Mouse (Mus musculus): ENCODE results near the gene Emid1. TPM values are rescaled to one million over a fixed set of nuclear protein-coding genes. Genes with fewer than 3 reads are reported as not detected.
A peak's percentile ranks its signal among the peaks of the same experiment; 100 is the strongest.

The Emid1 gene
- polyA plus RNA-seq, 1 experiment from 2014 or later: 13.1 TPM

- Histone ChIP-seq H3K27me3 (replicated peaks; ENCODE audit: low read depth, poor library complexity, severe bottlenecking) (peaks cover 51% of the 10 kb centered on the region), H3K4me1 (peaks cover 59% of the 10 kb centered on the region), H3K27ac (replicated peaks) (no peak overlapping the region; the same call in 1 of the 2 replicates), H3K9me3 (no peaks in the 10 kb centered on the region), H3K36me3 (replicated peaks) (no peaks in the 10 kb centered on the region), H3K4me3 (no peak overlapping the region)
- WGBS: 41% methylated on average over 10 of the region's 10 CpGs
- peak; percentile 35 for DNase-seq (ENCODE audit: low spot score)
Measured at GRCm38 (mm10) chr11:5154961-5155805, 3.1 kb upstream of the Emid1 start.

GRCm38 (mm10) chr11:5151247-5151630 lies 818 bp downstream of the Emid1 start:
- Histone ChIP-seq H3K4me3 (peak overlapping the region; percentile 75), H3K4me1 (peaks cover 68% of the 10 kb centered on the region), H3K27ac (replicated peaks) (peak overlapping the region; percentile 88; the same call in 1 of the 2 replicates), H3K36me3 (replicated peaks) (no peaks in the 10 kb centered on the region), H3K27me3 (replicated peaks; ENCODE audit: low read depth, poor library complexity, severe bottlenecking) (peaks cover 62% of the 10 kb centered on the region), H3K9me3 (no peaks in the 10 kb centered on the region)
- 22% methylated on average over 4 of the region's 4 CpGs for WGBS
- DNase-seq (ENCODE audit: low spot score): no peak

DNA sequence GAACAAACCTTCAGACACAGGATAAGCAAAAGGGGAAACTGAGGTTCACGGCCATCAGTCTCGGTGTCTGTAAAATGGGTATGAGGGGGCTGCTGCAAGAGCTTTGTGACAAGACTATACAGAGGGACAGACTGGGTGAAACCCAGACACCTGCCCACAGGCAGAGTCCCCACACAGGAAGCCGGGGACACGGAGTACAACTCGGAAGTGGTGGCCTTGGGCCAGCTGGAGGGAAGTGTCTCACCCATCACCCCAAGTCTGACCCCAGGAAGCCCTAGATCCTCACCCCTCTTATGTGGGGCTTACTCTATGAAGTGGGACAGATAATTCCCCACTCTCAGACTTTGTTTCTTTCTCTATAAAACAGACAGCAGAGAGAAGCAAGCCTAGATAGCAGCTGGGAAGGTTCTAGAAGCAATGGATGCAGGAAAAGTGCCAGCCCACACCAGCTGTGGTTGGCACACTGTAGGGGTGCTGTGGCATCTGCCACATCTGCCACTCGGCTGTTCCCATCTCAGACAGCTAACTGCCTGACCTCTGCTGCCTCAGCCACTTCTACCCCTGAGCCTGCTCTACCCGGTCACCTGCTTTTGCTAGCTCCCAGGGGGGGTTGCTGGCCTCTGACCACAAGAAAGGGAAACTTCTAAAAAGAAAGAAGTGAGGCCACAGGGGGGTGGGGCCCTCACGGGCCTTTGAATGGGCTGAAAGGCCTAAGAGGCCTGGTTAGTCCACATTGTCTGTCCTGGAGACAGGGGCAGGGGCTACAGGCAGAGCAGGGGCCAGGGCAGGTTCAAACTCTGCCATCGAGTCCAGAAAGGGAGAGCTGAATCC lies 1.4 kb downstream of the Emid1 start:
- DNase-seq (ENCODE audit: low spot score): no peak
- Histone ChIP-seq H3K27me3 (replicated peaks; ENCODE audit: low read depth, poor library complexity, severe bottlenecking) (peaks cover 62% of the 10 kb centered on the region), H3K27ac (replicated peaks) (no peak overlapping the region), H3K9me3 (no peaks in the 10 kb centered on the region), H3K4me3 (peak overlapping the region; percentile 75), H3K36me3 (replicated peaks) (no peaks in the 10 kb centered on the region), H3K4me1 (peaks cover 65% of the 10 kb centered on the region)
- WGBS: 57% methylated on average over 9 of the region's 9 CpGs

DNA sequence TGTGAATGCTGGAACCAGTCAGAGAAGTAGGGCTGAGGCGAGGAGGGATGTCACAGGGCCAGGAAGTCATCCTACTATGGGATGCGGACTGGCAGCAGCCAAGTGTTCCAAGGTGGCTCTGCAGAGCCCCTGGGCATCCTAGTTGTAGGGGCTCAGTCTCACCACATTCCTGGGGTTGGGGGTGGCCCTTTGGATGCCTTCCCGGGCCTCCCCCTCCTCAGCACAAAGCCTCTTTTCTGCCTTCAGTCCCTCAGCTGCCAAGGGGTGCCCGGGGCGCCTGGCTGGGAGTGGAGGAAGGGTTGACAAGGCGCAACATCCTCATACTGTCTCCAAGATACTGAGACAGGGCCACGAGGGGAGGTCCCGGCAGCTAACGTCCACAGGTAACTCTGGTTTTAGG lies 2.1 kb downstream of the Emid1 start:
- H3K27me3 ChIP-seq (replicated peaks; ENCODE audit: low read depth, poor library complexity, severe bottlenecking): peaks cover 61% of the 10 kb centered on the region
- peak overlapping the region; percentile 6; the same call in 1 of the 2 replicates for H3K4me3 ChIP-seq
- H3K4me1 ChIP-seq: peaks cover 61% of the 10 kb centered on the region
- H3K36me3 ChIP-seq (replicated peaks): no peaks in the 10 kb centered on the region
- H3K27ac ChIP-seq (replicated peaks): 0 out of 2 replicates have a peak overlapping the region, but pooled peaks have one; percentile 31
- H3K9me3 ChIP-seq: no peaks in the 10 kb centered on the region
- DNase-seq (ENCODE audit: low spot score): no peak
- WGBS: 75% methylated on average over 9 of the region's 9 CpGs

GRCm38 (mm10) chr11:5149249-5149648 lies 2.8 kb downstream of the Emid1 start:
- Histone ChIP-seq H3K27ac (replicated peaks) (0 out of 2 replicates have a peak overlapping the region, but pooled peaks have one; percentile 31), H3K36me3 (replicated peaks) (no peaks in the 10 kb centered on the region), H3K4me1 (peaks cover 54% of the 10 kb centered on the region), H3K9me3 (no peaks in the 10 kb centered on the region), H3K4me3 (no peak overlapping the region), H3K27me3 (replicated peaks; ENCODE audit: low read depth, poor library complexity, severe bottlenecking) (peaks cover 54% of the 10 kb centered on the region)
- DNase-seq (ENCODE audit: low spot score): no peak
- WGBS: 35% methylated on average over 7 of the region's 7 CpGs

- H3K9me3 ChIP-seq: no peaks in the 10 kb centered on the region
- peaks cover 20% of the 10 kb centered on the region for H3K27me3 ChIP-seq (replicated peaks; ENCODE audit: low read depth, poor library complexity, severe bottlenecking)
- peaks cover 34% of the 10 kb centered on the region for H3K4me1 ChIP-seq
- H3K4me3 ChIP-seq: no peak overlapping the region
- 60% methylated on average over 3 of the region's 3 CpGs for WGBS
- DNase-seq (ENCODE audit: low spot score): no peak
- no peaks in the 10 kb centered on the region for H3K36me3 ChIP-seq (replicated peaks)
- H3K27ac ChIP-seq (replicated peaks): no peak overlapping the region; the same call in 1 of the 2 replicates
Measured at GRCm38 (mm10) chr11:5145600-5145999, 6.5 kb downstream of the Emid1 start.

GRCm38 (mm10) chr11:5141965-5142364 lies 10.1 kb downstream of the Emid1 start:
- Histone ChIP-seq H3K27ac (replicated peaks) (no peak overlapping the region), H3K36me3 (replicated peaks) (no peaks in the 10 kb centered on the region), H3K9me3 (no peaks in the 10 kb centered on the region), H3K4me1 (peaks cover 22% of the 10 kb centered on the region), H3K4me3 (no peak overlapping the region), H3K27me3 (replicated peaks; ENCODE audit: low read depth, poor library complexity, severe bottlenecking) (no peaks in the 10 kb centered on the region)
- DNase-seq (ENCODE audit: low spot score): no peak
- 90% methylated on average over 2 of the region's 2 CpGs for WGBS

DNA sequence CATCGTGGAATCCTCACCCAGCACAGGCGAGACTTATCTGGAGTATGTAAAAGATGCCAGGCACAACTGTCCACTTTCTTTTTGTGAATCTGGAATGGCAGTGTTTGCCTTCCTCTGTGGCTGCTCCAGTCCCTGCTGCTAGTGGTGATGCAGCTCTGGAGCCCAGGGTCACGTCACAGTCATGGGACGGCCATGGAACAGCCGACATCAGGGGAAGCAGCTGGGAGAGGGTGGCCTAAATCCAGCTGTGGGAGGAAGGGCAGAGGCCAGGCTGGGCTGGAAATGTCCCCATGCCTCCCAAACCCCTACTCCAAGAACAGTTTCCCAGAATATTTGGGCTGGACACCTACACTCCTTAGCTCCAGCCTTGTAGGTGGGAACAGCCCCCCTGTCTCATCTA lies 10.8 kb downstream of the Emid1 start:
- no peak overlapping the region for H3K4me3 ChIP-seq
- H3K36me3 ChIP-seq (replicated peaks): no peaks in the 10 kb centered on the region
- WGBS: 81% methylated on average over 5 of the region's 5 CpGs
- no peak for DNase-seq (ENCODE audit: low spot score)
- no peaks in the 10 kb centered on the region for H3K27me3 ChIP-seq (replicated peaks; ENCODE audit: low read depth, poor library complexity, severe bottlenecking)
- no peaks in the 10 kb centered on the region for H3K9me3 ChIP-seq
- peaks cover 22% of the 10 kb centered on the region for H3K4me1 ChIP-seq
- peak overlapping the region; percentile 20; the same call in 1 of the 2 replicates for H3K27ac ChIP-seq (replicated peaks)

DNA sequence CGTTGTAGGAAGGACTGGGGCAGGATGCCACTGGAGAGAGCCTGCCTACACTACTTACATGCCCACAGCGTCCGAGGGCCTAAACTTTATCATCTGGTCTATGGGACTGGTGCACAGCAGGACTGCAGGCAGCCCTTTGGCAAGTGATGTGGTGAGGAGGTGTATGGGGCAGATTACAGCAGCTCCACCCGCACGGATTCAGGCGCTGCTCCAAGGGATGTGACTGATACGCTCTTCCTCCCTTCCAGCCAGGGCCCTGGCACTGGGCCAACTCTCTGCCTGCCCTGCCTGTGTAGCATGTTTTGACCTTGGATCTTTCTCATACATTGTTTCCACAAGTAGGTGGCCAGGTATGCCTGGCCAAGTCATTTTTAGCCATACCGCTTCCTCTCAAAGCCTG lies 11.4 kb downstream of the Emid1 start:
- no peak for DNase-seq (ENCODE audit: low spot score)
- Histone ChIP-seq H3K27ac (replicated peaks) (no peak overlapping the region), H3K9me3 (no peaks in the 10 kb centered on the region), H3K36me3 (replicated peaks) (no peaks in the 10 kb centered on the region), H3K4me1 (peaks cover 19% of the 10 kb centered on the region), H3K4me3 (no peak overlapping the region), H3K27me3 (replicated peaks; ENCODE audit: low read depth, poor library complexity, severe bottlenecking) (no peaks in the 10 kb centered on the region)
- WGBS: 78% methylated on average over 8 of the region's 8 CpGs

DNA sequence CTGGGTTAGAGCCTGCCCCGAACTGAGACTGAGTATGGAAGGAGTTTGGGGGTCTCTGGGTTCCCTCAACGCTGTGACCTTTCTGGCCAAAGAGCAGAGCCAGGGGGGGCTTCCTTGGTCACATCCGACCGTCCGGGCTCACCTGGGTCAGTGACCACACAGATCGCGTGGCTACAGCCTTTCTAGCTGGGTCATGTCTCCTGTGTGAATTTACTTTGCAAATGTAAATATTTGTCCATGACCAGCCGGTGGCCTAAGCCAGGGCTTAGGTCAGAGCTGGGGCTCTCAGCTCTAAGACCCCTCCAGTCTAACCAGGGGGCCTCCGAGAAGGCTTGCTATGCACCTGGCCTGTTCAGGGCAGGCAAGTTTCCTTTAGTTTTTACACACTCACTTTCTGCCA lies 12.7 kb downstream of the Emid1 start:
- H3K27ac ChIP-seq (replicated peaks): 0 out of 2 replicates have a peak overlapping the region, but pooled peaks have one; percentile 7
- DNase-seq (ENCODE audit: low spot score): no peak
- no peaks in the 10 kb centered on the region for H3K9me3 ChIP-seq
- H3K4me3 ChIP-seq: no peak overlapping the region
- H3K4me1 ChIP-seq: peaks cover 22% of the 10 kb centered on the region
- 74% methylated on average over 9 of the region's 9 CpGs for WGBS
- H3K27me3 ChIP-seq (replicated peaks; ENCODE audit: low read depth, poor library complexity, severe bottlenecking): 0 out of 2 replicates have a peak, but pooled peaks cover 4% of the 10 kb centered on the region
- H3K36me3 ChIP-seq (replicated peaks): no peaks in the 10 kb centered on the region

- Histone ChIP-seq H3K27ac (replicated peaks) (no peak overlapping the region), H3K36me3 (replicated peaks) (no peaks in the 10 kb centered on the region), H3K4me3 (no peak overlapping the region), H3K9me3 (no peaks in the 10 kb centered on the region), H3K4me1 (peaks cover 22% of the 10 kb centered on the region), H3K27me3 (replicated peaks; ENCODE audit: low read depth, poor library complexity, severe bottlenecking) (0 out of 2 replicates have a peak, but pooled peaks cover 4% of the 10 kb centered on the region)
- no peak for DNase-seq (ENCODE audit: low spot score)
- 92% methylated on average over 2 of the region's 2 CpGs for WGBS
Measured at GRCm38 (mm10) chr11:5138642-5139041, 13.4 kb downstream of the Emid1 start.

DNA sequence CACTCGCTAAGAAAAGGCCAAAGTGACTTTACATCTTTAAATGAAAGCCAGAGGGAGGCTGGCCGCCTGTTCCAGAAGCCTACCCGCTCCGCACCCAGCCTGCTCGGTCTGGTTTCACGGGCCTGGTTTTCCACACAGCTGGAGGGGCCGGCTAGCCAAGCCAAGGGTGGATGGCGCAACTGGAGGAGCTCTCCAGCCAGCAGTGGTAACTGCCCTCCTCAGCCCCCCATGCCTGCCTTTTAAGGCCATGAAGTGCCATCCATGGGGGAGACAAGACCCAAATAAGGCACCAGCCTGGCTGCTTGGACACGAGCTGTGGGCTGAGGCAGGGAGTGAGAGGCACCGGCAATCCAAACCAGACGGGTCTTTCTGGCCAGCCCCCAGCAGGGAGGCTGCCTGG lies 16.1 kb downstream of the Emid1 start:
- Histone ChIP-seq H3K4me3 (no peak overlapping the region), H3K27me3 (replicated peaks; ENCODE audit: low read depth, poor library complexity, severe bottlenecking) (0 out of 2 replicates have a peak, but pooled peaks cover 4% of the 10 kb centered on the region), H3K36me3 (replicated peaks) (no peaks in the 10 kb centered on the region), H3K27ac (replicated peaks) (0 out of 2 replicates have a peak overlapping the region, but pooled peaks have one; percentile 35), H3K4me1 (peaks cover 24% of the 10 kb centered on the region), H3K9me3 (no peaks in the 10 kb centered on the region)
- WGBS: 79% methylated on average over 11 of the region's 11 CpGs
- no peak for DNase-seq (ENCODE audit: low spot score)
